Mouse (Mus musculus): ENCODE results near the gene Me3.

GRCm38 (mm10) chr7:89666361-89666760 lies 34.2 kb downstream of the Me3 start:
- no peak for TF ChIP-seq CTCF (IDR thresholded peaks at IDR 0.05)
- no peak for TF ChIP-seq POLR2A (IDR thresholded peaks at IDR 0.05; ENCODE audit: insufficient read depth, low read depth, low read length)
